Mouse (Mus musculus): ENCODE data around the gene Hist1h2be. TPM values are rescaled to one million over a fixed set of nuclear protein-coding genes. Genes with fewer than 3 reads are reported as not detected.
"Not testable (repeated sequence)": the region's sequence is repeated elsewhere in the genome, so short reads cannot be mapped to it uniquely, and the experiment has no call there.

The Hist1h2be gene
- total RNA-seq, 2 experiments from 2014 or later, result 25.3 to 25.8 TPM

DNA sequence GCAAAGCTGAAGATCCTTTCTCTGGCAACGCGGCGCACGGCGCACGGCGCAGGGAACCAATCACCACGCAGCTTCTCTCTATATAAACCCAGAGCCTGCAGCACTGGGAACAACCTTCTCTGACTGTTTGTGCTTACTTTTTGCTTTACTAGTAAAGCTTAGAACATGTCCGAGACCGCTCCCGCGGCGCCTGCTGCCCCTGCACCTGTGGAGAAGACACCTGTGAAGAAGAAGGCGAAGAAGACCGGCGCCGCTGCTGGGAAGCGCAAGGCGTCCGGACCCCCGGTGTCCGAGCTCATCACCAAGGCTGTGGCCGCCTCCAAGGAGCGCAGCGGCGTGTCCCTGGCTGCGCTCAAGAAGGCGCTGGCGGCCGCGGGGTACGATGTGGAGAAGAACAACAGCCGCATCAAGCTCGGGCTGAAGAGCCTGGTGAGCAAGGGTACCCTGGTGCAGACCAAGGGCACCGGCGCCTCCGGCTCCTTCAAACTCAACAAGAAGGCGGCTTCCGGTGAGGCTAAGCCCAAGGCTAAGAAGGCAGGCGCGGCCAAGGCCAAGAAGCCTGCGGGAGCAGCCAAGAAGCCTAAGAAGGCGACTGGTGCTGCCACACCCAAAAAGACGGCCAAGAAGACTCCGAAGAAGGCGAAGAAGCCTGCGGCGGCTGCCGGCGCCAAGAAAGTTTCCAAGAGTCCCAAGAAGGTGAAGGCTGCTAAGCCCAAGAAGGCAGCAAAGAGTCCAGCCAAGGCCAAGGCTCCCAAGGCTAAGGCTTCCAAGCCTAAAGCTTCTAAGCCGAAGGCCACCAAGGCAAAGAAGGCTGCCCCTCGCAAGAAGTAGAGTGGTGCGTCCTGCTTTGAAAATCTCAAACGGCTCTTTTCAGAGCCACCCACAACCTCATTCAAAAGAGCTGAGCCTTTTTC is 65.7 kb downstream of the Hist1h2be start:
- DNase-seq, result peak; percentile 56
- intact Hi-C loops (cut with DNase I; ENCODE audit: low total_unique reads), result no loop called here

DNA sequence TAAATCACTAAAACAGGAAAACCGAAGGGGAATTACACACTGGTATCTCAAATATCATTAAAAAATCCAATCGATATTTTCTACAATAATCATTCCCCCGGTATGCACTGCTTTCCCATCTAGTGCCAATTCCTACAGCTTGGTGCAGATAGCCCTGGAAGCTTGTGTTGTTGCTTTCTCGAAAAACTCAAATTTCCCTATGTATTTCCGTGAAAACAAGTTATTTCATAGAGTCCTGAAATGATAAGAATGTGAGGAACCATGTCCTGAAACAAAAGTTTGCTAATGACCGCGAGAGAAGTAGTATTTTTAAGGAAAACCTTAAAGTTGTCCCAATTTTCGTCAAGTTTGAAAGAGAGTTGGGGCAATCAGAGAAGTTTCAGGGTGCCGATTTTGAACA is 66.5 kb downstream of the Hist1h2be start:
- DNase-seq, result no peak
- intact Hi-C loops (cut with DNase I; ENCODE audit: low total_unique reads), result no loop called here

DNA sequence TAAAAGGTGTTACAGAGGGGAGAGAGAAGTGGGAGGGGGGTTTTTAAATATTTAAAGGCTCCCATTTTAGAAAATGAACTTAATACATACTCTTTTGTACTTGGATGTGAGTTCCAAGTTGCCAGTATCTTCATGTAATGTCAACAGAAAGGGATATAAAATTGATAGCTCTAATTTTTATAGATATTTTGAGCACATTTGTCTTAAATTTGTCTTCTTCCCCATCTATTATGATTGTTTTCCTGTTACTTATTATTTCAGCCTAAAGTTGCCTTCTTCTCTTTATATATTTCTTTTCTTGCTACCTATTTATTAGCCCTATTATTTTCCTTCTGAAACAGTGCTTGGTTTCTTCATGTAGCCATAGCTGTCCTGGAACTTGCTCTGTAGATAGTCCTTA is 68.0 kb downstream of the Hist1h2be start, which contains the start of gene Hist1h1d:
Hist1h1d (plus strand) TSS at position 301 of the 400 bp plus-strand sequence.
- no peak for DNase-seq
- intact Hi-C loops (cut with DNase I; ENCODE audit: low total_unique reads), result no loop called here

DNA sequence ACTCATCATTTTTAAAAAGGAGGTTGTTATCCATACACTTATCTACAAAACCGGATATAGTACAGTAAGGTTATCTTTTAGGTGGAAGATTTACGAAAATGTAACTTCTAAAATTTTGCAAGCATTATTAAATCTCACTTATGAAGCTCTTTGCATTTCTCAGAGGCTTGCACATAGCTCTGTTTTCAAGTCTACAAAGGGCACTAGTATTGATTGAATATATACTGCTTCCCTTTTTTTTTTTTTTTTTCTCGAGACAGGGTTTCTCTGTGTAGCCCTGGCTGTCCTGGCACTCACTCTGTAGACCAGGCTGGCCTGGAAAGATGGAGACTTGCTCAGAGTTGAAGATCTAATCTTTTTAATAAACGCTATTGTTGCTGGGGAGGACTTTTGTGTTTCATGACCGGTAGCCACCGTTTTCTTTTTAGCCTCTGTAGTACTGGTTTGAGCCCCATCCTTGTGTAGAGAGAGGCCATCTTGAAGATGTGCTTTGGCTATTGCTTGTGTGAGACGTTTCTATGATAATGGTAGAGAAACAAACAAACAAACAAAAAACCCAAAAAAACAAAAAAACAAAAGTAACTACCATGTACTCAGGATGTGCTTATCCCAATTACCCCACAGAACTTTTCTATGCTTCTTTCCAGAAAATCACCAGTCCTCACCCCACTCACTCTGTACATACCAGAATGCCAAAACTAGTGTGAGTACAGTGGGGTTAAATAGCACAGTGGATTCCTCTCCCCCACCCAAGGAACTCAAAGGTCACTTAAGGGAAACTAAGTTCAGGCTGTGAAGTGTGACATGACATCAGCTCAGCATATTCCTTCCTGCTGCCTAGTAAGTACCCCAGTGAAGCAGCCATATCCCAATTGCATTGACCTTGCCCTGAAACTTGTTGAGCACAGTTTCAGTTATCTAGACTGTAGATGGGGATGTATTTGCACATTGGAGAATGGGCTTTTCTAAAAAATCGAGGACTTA is 68.7 kb downstream of the Hist1h2be start:
- intact Hi-C loops (cut with DNase I; ENCODE audit: low total_unique reads), result no loop called here
- no peak for DNase-seq

DNA sequence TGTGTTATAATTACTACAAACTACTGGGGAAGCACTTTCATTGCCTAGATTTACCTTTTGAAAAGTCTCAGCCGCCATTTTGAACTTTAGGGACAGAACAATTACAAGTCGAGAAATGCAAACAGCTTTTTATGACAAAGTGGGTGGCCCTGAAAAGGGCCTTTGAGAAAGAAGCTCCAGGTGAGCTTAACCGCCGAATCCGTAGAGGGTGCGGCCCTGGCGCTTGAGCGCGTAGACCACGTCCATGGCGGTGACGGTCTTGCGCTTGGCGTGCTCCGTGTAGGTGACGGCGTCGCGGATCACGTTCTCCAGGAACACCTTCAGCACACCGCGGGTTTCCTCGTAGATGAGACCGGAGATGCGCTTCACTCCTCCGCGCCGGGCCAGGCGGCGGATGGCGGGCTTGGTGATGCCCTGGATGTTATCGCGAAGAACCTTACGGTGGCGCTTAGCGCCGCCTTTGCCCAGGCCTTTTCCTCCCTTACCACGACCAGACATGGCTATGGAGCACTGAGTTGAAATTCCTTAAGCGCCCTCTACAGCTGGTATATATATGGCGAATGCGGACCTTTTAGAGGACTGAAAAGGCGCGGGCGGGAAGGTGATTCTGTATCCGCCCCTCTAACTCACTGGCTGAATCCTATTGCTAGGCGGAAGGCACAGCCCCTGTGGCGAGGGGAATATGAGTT is 69.6 kb downstream of the Hist1h2be start, which contains the start of gene Hist1h4f:
Hist1h4f (minus strand) TSS at position 503 of the 689 bp plus-strand sequence.
- intact Hi-C loops (cut with DNase I; ENCODE audit: low total_unique reads), result not testable (repeated sequence)
- DNase-seq, result peak; percentile 63

DNA sequence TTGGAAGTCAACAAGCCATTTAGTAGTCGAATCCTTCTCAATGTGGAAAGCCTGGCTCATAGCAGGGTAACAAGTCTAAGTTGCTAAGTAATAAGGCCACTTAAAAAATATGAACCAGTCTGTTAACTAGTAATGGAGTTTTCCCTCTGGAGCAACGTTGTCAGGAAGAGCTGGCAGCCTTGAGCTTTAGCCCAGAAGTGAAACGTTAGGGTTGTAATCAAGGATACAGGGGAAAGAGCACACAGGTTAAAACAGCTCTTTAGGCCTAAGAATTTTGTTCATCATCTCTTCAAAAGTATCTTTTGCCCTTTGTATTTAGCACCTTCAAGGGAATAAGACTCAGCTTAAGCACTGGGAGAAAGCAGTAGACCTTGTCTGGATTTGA is 70.2 kb downstream of the Hist1h2be start:
- DNase-seq, result no peak
- intact Hi-C loops (cut with DNase I; ENCODE audit: low total_unique reads), result no loop called here

DNA sequence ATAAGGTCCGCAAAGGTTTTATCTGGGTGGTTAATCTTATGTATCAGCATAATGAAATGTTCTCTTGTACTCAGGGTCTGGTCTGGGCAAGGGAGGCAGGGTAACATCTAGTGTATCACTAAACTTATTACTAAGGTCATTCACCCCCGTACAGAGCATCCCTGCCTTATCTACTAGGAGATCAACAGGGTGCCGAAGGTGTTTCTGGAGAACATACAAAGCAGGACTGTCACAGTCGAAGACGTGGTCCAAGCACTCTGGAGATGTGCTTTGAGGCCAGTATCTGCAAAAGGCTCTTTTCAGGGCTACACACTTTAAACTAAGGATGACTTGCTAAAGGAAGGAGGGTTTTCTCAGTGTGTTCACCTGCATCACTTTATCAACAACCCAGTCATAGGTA is 74.2 kb downstream of the Hist1h2be start:
- intact Hi-C loops (cut with DNase I; ENCODE audit: low total_unique reads), result no loop called here
- no peak for DNase-seq

DNA sequence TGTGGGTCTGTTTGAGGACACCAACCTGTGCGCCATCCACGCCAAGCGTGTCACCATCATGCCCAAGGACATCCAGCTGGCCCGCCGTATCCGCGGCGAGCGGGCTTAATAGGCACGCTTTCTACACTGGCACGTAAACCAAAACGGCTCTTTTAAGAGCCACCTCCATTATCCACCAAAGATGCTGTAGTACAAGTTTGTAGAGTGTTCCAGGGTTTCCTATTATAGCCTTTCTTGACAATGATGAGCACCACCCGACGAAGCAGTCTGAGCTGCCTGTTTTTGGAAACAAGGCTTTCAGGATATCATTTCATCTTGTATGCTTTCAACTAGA is 76.2 kb downstream of the Hist1h2be start:
- intact Hi-C loops (cut with DNase I; ENCODE audit: low total_unique reads), result not testable (repeated sequence)

DNA sequence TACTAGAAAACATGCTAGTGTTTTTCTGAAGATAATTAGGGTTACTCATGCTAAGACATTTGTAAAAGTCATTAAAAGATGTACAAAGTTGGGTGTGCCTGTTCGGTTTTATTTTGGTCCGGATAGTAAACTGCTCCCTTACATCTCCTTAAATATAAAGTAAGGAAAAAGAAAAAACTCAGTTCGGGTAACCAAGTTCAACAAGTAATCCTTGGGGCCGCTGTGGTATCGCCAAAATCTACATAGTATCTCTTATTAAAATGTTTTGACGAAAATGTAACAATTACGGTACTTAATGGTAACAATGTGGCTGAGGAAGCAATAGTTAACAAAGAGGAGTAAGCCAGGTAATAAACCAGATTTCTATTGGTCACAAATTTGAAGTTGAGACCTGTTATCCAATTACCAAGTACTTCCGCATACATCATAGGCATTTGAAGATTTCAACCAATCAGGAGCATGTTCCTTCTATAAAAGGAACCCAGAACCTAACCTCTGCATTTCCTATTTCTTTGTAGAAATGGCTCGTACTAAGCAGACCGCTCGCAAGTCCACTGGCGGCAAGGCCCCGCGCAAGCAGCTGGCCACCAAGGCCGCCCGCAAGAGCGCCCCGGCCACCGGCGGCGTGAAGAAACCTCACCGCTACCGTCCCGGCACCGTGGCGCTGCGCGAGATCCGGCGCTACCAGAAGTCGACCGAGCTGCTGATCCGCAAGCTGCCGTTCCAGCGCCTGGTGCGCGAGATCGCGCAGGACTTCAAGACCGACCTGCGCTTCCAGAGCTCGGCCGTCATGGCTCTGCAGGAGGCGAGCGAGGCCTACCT is 76.7 kb downstream of the Hist1h2be start, which contains the start of gene Hist1h3f:
Hist1h3f (plus strand) TSS at position 88 of the 822 bp plus-strand sequence.
- DNase-seq, result peak; percentile 26
- intact Hi-C loops (cut with DNase I; ENCODE audit: low total_unique reads), result no loop called here

More for the DNA sequence above, 76.2 kb downstream of the Hist1h2be start:
- not testable (repeated sequence) for DNase-seq

DNA sequence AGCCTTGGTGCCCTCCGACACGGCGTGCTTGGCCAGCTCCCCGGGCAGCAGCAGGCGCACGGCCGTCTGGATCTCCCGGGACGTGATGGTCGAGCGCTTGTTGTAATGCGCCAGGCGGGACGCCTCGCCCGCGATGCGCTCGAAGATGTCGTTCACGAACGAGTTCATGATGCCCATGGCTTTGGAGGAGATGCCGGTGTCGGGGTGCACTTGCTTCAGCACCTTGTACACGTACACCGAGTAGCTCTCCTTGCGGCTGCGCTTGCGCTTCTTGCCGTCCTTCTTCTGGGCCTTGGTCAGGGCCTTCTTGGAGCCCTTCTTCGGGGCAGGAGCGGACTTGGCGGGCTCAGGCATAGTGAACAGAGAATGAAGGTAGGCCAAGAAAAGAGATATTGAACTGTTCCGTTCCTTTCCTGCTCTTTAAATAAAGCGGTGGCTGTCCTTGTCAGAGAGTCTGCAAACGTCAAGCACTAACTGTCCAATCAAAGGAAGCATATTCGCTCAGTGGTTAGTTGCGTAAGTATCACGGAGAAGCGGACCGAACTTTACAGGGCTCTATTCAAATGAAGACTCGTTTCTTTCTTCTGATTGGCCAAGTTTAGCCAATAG is 77.8 kb downstream of the Hist1h2be start, which contains the start of gene Hist1h2bh:
Hist1h2bh (minus strand) TSS at position 394 of the 609 bp plus-strand sequence.
- peak; percentile 24 for DNase-seq
- intact Hi-C loops (cut with DNase I; ENCODE audit: low total_unique reads), result not testable (repeated sequence)

DNA sequence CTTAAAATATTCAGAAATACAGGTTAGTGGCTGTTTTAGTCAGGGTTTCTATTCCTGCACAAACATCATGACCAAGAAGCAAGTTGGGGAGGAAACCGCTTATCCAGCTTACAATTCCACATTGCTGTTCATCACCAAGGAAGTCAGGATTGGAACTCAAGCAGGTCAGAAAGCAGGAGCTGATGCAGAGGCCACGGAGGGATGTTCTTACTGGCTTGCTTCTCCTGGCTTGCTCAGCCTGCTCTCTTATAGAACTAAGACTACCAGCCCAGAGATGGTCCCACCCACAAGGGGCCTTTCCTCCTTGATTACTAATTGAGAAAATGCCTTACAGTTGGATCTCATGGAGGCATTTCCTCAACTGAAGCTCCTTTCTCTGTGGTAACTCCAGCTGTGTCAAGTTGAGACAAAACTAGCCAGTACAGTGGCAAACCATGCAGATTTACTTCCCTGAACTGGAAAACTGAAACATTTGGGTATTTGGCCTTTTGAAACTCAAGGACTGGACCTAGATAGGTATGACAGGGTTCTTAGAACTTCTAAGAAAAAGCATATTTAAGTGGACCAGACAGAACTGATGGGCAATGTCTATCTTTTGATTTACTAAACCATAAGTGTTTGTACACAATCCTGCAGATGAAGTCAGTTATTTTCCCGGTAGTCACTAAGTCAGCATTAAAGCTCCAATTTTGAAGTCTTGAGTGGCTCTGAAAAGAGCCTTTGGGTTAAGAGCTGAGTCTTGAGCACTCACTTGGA is 78.5 kb downstream of the Hist1h2be start:
- intact Hi-C loops (cut with DNase I; ENCODE audit: low total_unique reads); DNase-seq: not testable (repeated sequence)

DNA sequence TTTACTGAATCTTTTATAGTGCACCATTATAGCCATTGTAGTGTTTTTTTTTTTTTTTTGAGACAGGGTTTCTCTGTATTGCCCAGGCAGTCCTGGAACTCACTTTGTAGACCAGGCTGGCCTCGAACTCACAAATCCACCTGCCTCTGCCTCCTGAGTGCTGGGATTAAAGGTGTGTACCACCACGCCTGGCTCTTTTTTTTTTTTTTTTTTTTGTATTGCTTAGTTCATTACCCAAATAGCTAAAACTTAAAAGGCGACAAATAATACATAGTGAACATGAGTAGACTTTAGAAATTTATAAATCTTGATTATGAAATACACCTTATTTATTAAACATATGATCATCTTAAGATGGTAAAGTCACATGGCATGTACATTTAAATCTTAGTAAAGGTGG is 79.4 kb downstream of the Hist1h2be start:
- DNase-seq, result no peak
- intact Hi-C loops (cut with DNase I; ENCODE audit: low total_unique reads), result no loop called here

DNA sequence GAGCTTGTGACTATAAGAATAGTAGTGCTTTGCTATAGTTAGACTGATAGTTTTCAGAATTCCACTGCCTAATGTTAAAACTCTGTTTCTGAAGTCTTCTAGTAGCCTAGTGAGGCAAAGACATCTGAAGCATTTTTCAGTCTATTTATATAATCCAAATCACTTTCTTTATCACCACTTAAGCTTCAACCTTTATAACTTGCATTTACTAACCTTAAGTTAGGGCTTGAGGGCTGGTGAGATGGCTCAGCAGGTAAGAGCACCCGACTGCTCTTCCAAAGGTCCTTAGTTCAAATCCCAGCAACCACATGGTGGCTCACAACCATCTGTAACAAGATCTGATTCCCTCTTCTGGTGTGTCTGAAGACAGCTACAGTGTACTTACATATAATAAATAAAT is 81.1 kb downstream of the Hist1h2be start:
- intact Hi-C loops (cut with DNase I; ENCODE audit: low total_unique reads), result not testable (repeated sequence)

DNA sequence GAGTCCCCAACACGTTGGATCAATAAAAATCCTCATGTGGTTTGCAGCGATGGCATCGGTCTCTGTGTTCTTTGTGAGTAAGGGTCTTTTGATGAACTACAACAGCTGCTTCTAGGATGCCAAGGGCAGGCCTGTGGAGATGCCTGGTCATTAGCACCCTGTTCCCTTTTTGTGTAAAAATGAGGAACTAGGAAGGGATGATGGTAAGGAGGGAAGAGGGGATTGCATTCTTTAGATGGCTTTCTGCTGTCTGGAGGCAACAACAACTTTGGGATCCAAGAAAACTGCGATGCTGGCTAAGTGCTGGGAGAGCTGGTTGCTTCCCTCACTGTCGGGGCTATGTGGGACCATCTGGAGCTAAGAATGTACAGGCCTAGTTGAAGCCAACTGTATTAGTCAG is 82.7 kb downstream of the Hist1h2be start:
- intact Hi-C loops (cut with DNase I; ENCODE audit: low total_unique reads), result no loop called here
- DNase-seq, result no peak

More for the DNA sequence above, 81.1 kb downstream of the Hist1h2be start:
- not testable (repeated sequence) for DNase-seq

DNA sequence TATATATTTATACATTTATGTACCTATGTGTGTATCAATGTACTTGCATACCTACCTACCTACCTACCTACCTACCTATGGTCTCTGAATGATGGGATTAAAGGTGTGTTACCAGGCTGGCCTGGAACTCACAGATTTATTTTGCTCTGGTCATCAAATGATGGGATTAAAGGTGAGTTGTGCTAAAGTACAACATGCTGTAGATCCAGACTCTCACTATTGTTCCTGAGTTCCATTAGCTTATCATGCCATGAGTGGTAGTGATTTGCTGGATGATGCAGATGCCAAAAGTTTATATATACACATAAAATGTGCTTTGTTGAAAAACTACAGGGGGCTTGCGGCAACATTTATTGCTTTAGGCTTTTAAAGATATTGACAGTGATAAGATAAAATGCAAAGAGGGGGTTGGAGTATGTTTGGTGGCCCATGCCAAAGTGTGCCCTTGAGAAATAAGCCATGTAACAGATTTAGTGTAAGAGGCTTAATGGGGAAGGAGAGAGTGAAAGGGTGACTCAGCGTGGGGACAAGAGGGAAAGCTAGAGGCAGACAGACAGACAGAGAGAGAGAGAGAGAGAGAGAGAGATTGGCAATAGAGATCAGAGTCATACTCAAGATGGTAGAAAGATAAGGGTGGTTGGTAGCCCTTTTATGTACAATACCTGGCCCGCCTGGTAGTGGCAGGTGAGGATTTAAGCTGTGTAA is 83.8 kb downstream of the Hist1h2be start:
- intact Hi-C loops (cut with DNase I; ENCODE audit: low total_unique reads), result no loop called here
- DNase-seq, result no peak

DNA sequence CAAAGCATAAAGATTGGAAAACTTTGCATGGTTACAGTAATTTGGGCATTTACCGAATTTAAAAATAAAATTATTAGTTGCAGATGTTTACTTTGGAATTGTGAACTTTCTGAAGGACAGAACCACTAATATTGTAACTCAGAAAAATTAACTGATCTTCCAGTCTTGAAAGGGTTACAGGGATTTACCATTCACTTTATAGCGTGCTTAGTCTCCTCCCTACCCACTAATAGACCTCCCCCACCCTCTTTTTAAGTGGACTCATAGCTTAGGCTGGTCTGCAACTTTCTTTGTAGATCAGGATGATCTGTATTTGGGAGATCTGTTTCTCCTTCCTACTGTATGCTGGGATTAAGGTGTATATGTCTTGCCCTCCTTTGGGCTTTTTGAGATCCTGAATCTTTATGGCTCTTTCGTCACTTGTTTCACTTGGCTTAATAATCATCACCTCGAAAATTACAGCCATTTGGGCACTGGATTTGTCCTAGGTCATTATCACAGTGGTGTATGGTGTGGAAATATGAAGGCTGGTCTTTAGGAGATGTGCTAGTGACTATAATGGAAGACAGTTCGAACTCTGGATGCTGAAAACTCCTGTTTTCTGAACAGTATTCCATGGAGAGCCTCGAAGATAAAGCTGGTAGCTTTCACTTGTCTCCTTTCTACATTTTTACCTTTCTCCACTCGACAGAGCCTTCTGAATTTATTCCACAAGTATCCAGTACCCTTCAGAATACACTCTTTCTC is 84.7 kb downstream of the Hist1h2be start:
- DNase-seq, result no peak
- intact Hi-C loops (cut with DNase I; ENCODE audit: low total_unique reads), result no loop called here

Data from gastrocnemius, postnatal 14 days (tissue).